Mouse (Mus musculus) intestine, embryonic 14.5 days (tissue): ENCODE data around the gene Tnfsf18. TPM values are rescaled to one million over a fixed set of nuclear protein-coding genes. Genes with fewer than 3 reads are reported as not detected.

Experiments used
- ATAC-seq: fragments of 200-750 bp; cut with Nextera tagmentation; replicated peaks from 2 replicates; pipeline ENCODE4 v1.8.0; 2017; ENCODE audit warnings: low read depth, moderate number of reproducible peaks, moderate TSS enrichment, moderate library complexity; ENCODE audit not compliant: low FRiP score, low TSS enrichment
- DNase-seq: peaks from one replicate; pipeline ENCODE4 v3.0.0-alpha.2; 2018; ENCODE audit warnings: low spot score
- H3K27ac ChIP-seq: fragments of 300-500 bp; sonication (generic); 2 replicates; pipeline ENCODE4 v1.5.1; 2014; ENCODE audit warnings: low read depth, mild to moderate bottlenecking, control low read depth
- H3K27me3 ChIP-seq: fragments of 300-500 bp; sonication (generic); replicated peaks from 2 replicates; pipeline ENCODE4 v1.6.1; 2014; ENCODE audit warnings: low read length, control low read depth; ENCODE audit not compliant: control insufficient read depth, insufficient read depth
- H3K36me3 ChIP-seq: fragments of 300-500 bp; sonication (generic); 2 replicates; pipeline ENCODE4 v1.6.1; 2014; ENCODE audit warnings: low read length, control low read depth; ENCODE audit not compliant: control insufficient read depth, insufficient read depth
- H3K4me1 ChIP-seq: fragments of 300-500 bp; sonication (generic); replicated peaks from 2 replicates; pipeline ENCODE4 v1.6.1; 2014; ENCODE audit warnings: low read length, control low read depth, mixed read lengths; ENCODE audit not compliant: control insufficient read depth, insufficient read depth
- H3K4me2 ChIP-seq: fragments of 300-500 bp; sonication (generic); 2 replicates; pipeline ENCODE4 v1.6.1; 2014; ENCODE audit warnings: low read length
- H3K4me3 ChIP-seq: fragments of 300-500 bp; sonication (generic); 2 replicates; pipeline ENCODE4 v1.5.1; 2014; ENCODE audit warnings: low read depth, low read length, control low read depth, mixed read lengths
- H3K9ac ChIP-seq: fragments of 300-500 bp; sonication (generic); 2 replicates; pipeline ENCODE4 v1.6.1; 2014; ENCODE audit warnings: mild to moderate bottlenecking, low read length
- H3K9me3 ChIP-seq: fragments of 300-500 bp; sonication (generic); 2 replicates; pipeline ENCODE4 v1.6.1; 2016; ENCODE audit warnings: low read length, control low read depth; ENCODE audit not compliant: control insufficient read depth
- WGBS: fragments of 180-500 bp; shearing (Covaris S2); extraction: QIAGEN DNeasy Blood & Tissue Kit; methylation state at CpG from one replicate; pipeline ENCODE4 v1.1.7; 2014; 5-methylcytosine and 5-hydroxymethylcytosine counted together
- polyA plus RNA-seq: library from polyadenylated mRNA; unstranded; fragments of >200 nt; fragmentation: Nextera tagmentation; extraction: Ambion mirVana; gene quantifications from 2 replicates; pipeline ENCODE4 v1.2.1, GENCODE M21; 2014

The Tnfsf18 gene
- polyA plus RNA-seq, 1 experiment from 2014 or later = not detected

GRCm38 (mm10) chr1:161491766-161492165 is 2.7 kb upstream of the Tnfsf18 start:
- Histone ChIP-seq H3K4me3 (no peak overlapping the region), H3K9me3 (no peaks in the 10 kb centered on the region), H3K27ac (no peak overlapping the region), H3K36me3 (no peaks in the 10 kb centered on the region), H3K4me2 (no peak overlapping the region), H3K27me3 (no peaks in the 10 kb centered on the region), H3K4me1 (0 out of 2 replicates have a peak, but pooled peaks cover 2% of the 10 kb centered on the region), H3K9ac (no peak overlapping the region)
- ATAC-seq = no peak
- no peak for DNase-seq
- 87% methylated on average over 7 of the region's 7 CpGs for WGBS

GRCm38 (mm10) chr1:161496866-161497645 is 2.6 kb downstream of the Tnfsf18 start:
- Histone ChIP-seq H3K9ac (no peak overlapping the region), H3K9me3 (no peaks in the 10 kb centered on the region), H3K4me3 (no peak overlapping the region), H3K4me2 (no peak overlapping the region), H3K27me3 (no peaks in the 10 kb centered on the region), H3K4me1 (0 out of 2 replicates have a peak, but pooled peaks cover 2% of the 10 kb centered on the region), H3K27ac (no peak overlapping the region), H3K36me3 (no peaks in the 10 kb centered on the region)
- ATAC-seq (no peak), DNase-seq (no peak)
- WGBS = 60% methylated on average over 7 of the region's 7 CpGs

DNA sequence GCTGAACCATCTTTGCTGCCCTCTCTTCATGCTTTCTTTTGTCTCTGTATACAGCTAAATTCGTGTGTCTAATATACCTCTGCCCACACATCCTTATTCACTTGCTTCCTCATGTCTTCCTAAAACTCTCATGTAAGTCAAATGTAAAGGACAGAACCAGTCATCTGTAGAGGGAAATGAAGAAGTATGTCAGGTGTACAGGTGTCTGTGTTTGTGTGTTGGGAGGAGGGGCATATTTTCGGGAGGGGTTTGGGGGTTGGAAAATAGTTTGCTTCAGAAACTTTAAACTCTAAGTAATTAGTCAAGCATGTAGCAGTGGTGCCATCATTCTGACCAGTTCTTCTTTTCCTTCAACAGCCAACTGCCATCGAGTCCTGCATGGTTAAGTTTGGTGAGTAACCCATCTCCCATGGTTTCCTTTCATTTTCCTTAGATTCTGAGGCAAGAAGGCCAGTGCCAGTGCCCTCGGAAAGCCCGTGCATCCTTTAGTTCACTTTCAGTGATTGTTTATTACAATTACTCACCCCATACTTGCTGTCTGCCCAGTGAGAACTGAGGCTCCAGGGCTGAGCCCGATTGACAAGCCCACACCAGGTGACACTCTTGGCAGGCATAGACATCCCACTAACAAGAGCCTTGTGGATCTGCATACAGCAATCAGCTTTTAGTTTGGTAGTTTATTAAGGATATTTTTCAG is 5.8 kb downstream of the Tnfsf18 start:
- Histone ChIP-seq H3K4me1 (no peaks in the 10 kb centered on the region), H3K27me3 (no peaks in the 10 kb centered on the region), H3K36me3 (no peaks in the 10 kb centered on the region), H3K4me2 (no peak overlapping the region), H3K4me3 (no peak overlapping the region), H3K27ac (no peak overlapping the region), H3K9me3 (no peaks in the 10 kb centered on the region), H3K9ac (no peak overlapping the region)
- WGBS = 79% methylated on average over 6 of the region's 6 CpGs
- no peak for ATAC-seq
- DNase-seq = no peak

DNA sequence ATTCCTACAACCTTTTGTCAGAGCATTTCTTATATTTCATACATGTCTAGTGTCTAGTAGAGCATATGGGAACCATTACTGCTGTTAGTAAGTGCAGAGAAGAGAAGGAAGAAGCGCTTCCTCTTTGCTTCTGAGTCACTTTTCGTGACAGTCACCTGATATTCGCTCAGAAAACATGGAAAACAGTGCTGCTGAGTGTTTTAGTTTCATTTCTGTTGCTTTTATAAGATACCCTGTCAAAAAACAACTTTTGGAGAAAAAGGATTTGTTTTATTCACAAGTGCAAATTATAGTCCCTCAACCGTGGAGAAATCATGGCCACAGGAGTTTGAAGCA is 6.3 kb downstream of the Tnfsf18 start:
- no peak for ATAC-seq
- 87% methylated on average over 4 of the region's 4 CpGs for WGBS
- Histone ChIP-seq H3K36me3 (no peaks in the 10 kb centered on the region), H3K27ac (no peak overlapping the region), H3K4me1 (no peaks in the 10 kb centered on the region), H3K9me3 (no peaks in the 10 kb centered on the region), H3K4me3 (no peak overlapping the region), H3K4me2 (no peak overlapping the region), H3K27me3 (no peaks in the 10 kb centered on the region), H3K9ac (no peak overlapping the region)
- no peak for DNase-seq

DNA sequence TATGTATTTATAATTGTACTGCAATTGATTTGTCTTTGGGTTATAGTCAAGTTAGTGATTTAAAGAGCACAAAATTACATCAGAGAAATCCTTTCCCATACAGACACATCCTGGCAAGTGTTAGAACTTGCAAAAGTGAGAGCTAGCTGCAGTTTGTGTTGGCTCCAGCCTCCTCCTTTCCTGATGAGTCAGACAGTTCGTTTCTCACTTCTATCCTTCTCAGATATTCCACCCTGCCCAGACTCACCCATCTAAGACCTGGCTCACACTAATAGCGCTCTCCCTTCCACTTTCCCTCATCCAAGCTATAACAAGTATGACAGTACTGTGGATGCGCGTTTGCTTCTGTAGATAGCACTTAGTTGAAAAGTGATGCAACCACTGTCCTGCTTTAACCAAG is 11.9 kb downstream of the Tnfsf18 start:
- H3K27ac ChIP-seq = no peak overlapping the region
- no peaks in the 10 kb centered on the region for H3K4me1 ChIP-seq
- DNase-seq (no peak), ATAC-seq (no peak)
- no peaks in the 10 kb centered on the region for H3K9me3 ChIP-seq
- no peaks in the 10 kb centered on the region for H3K27me3 ChIP-seq
- H3K4me3 ChIP-seq = no peak overlapping the region
- no peak overlapping the region for H3K4me2 ChIP-seq
- no peak overlapping the region for H3K9ac ChIP-seq
- WGBS = 83% methylated on average over 4 of the region's 4 CpGs
- no peaks in the 10 kb centered on the region for H3K36me3 ChIP-seq

DNA sequence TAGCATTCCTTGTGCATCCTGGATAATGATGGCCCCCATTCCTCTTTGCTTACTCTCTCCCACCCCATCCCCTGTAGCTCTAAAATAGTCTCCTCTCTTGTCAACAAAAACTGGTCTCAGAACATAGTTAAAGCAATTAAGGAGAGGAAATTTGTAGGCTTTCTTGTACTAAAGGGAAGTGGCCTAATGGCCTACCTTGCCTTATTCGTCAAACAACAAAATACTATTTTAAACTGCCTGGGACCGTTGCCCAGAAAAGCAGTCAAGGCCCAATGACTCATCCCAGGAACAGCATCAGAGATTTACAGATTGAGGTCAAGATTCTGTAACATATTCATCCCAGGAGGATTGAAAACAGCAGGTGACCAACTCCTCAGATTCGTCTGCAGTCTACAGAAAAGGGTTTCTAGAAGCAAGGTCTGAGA is 13.2 kb downstream of the Tnfsf18 start:
- no peak overlapping the region for H3K27ac ChIP-seq
- H3K27me3 ChIP-seq = no peaks in the 10 kb centered on the region
- no peaks in the 10 kb centered on the region for H3K36me3 ChIP-seq
- DNase-seq (no peak), ATAC-seq (no peak)
- no peaks in the 10 kb centered on the region for H3K4me1 ChIP-seq
- H3K4me3 ChIP-seq = no peak overlapping the region
- no peaks in the 10 kb centered on the region for H3K9me3 ChIP-seq
- no peak overlapping the region for H3K9ac ChIP-seq
- no peak overlapping the region for H3K4me2 ChIP-seq
- WGBS = 41% methylated on average over 3 of the region's 3 CpGs

DNA sequence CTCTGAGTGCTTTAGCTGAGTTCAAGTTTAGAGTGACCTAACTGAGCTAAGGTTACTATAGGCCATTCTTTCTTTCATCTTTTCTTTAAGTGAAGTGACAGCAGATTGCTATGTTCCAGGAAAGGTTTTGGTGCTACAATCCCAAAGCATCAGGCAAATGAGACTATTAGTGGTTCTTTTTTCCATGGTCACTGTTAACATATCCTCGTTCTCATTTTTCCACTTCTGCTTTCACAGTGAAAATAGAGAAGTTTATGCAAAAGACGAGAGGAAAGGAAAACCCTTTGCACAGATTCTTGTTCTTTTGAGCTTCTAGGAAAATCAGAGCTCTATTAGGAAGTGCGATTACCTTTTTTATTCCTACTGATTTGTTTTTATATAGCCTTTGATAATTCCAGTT is 22.9 kb downstream of the Tnfsf18 start:
- 86% methylated on average over 3 of the region's 3 CpGs for WGBS
- no peak overlapping the region for H3K9ac ChIP-seq
- no peaks in the 10 kb centered on the region for H3K36me3 ChIP-seq
- no peaks in the 10 kb centered on the region for H3K4me1 ChIP-seq
- H3K9me3 ChIP-seq = no peaks in the 10 kb centered on the region
- H3K4me3 ChIP-seq = no peak overlapping the region
- H3K27me3 ChIP-seq = no peaks in the 10 kb centered on the region
- H3K27ac ChIP-seq = no peak overlapping the region
- H3K4me2 ChIP-seq = no peak overlapping the region
- ATAC-seq (no peak), DNase-seq (no peak)

DNA sequence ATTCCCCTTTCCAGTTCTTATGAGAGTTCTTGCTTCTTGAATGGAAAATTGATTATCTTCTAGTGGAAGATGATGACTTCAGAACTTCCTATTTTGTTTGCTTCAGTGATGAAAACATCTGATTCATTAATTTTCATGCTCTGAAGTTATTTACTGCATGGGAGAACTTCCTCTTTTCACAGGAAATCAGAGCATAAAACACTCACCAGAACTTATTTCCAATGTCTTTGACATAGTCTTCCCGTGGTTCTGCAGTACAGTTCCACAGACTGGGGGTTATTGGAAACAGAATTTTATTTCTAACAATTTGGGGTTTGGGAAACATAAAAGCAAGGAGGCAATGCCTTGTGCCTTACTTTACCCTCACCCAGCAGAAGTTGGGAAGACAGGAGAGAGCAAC is 25.8 kb downstream of the Tnfsf18 start:
- Histone ChIP-seq H3K9me3 (no peaks in the 10 kb centered on the region), H3K36me3 (no peaks in the 10 kb centered on the region), H3K9ac (no peak overlapping the region), H3K27me3 (no peaks in the 10 kb centered on the region), H3K4me1 (no peaks in the 10 kb centered on the region), H3K4me2 (no peak overlapping the region), H3K4me3 (no peak overlapping the region), H3K27ac (no peak overlapping the region)
- no peak for DNase-seq
- no peak for ATAC-seq
- 74% methylated on average over 1 of the region's 1 CpGs for WGBS

DNA sequence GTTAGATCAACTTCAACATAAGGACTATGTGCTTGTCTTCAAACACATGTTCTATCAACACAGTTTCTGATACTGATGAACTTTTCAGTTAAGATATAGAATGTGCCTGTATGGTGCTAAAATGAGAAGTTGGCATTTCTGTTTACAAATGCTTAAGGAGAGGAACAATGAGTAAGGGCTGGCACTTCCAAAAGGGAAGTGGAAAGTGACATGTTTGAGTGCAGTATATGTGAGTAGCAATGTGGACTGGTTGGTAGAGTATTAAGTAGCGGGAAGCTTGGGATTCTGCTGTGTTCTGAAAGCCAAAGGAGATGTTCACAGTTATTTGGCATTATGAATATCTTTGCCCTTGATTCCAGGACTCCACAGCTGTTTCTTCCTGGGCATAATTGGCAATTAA is 33.7 kb downstream of the Tnfsf18 start:
- Histone ChIP-seq H3K27me3 (no peaks in the 10 kb centered on the region), H3K4me3 (no peak overlapping the region), H3K4me1 (no peaks in the 10 kb centered on the region), H3K36me3 (no peaks in the 10 kb centered on the region), H3K9ac (no peak overlapping the region), H3K9me3 (no peaks in the 10 kb centered on the region), H3K27ac (no peak overlapping the region), H3K4me2 (no peak overlapping the region)
- 94% methylated on average over 1 of the region's 1 CpGs for WGBS
- no peak for ATAC-seq
- no peak for DNase-seq
